Mouse (Mus musculus) kidney, embryonic 16.5 days (tissue): Measurements from ENCODE around the gene Mybph. TPM values are rescaled to one million over a fixed set of nuclear protein-coding genes. Genes with fewer than 3 reads are reported as not detected.

Experiments
- ATAC-seq: fragments of 200-750 bp; cut with Nextera tagmentation; 2 replicates; pipeline ENCODE4 v1.8.0; 2017; ENCODE audit warnings: moderate TSS enrichment; ENCODE audit not compliant: low FRiP score, low TSS enrichment
- H3K27ac ChIP-seq: fragments of 300-500 bp; sonication (generic); 2 replicates; pipeline ENCODE4 v1.5.1; 2014; ENCODE audit warnings: low read length
- H3K27me3 ChIP-seq: fragments of 300-500 bp; sonication (generic); 2 replicates; pipeline ENCODE4 v1.6.1; 2014; ENCODE audit warnings: low read length, control low read depth, mixed read lengths; ENCODE audit not compliant: insufficient read depth
- H3K36me3 ChIP-seq: fragments of 300-500 bp; sonication (generic); 2 replicates; pipeline ENCODE4 v1.6.1; 2014; ENCODE audit warnings: low read length, control low read depth, mixed read lengths; ENCODE audit not compliant: insufficient read depth
- H3K4me1 ChIP-seq: fragments of 300-500 bp; sonication (generic); 2 replicates; pipeline ENCODE4 v1.6.1; 2014; ENCODE audit warnings: low read length, control low read depth, mixed read lengths; ENCODE audit not compliant: insufficient read depth
- H3K4me2 ChIP-seq: fragments of 300-500 bp; sonication (generic); replicated peaks from 2 replicates; pipeline ENCODE4 v1.6.1; 2014; ENCODE audit warnings: low read depth, low read length
- H3K4me3 ChIP-seq: fragments of 300-500 bp; sonication (generic); 2 replicates; pipeline ENCODE4 v1.5.1; 2014; ENCODE audit warnings: mild to moderate bottlenecking, low read length
- H3K9ac ChIP-seq: fragments of 300-500 bp; sonication (generic); replicated peaks from 2 replicates; pipeline ENCODE4 v1.6.1; 2014; ENCODE audit warnings: low read length
- H3K9me3 ChIP-seq: fragments of 300-500 bp; sonication (generic); 2 replicates; pipeline ENCODE4 v1.6.1; 2016; ENCODE audit warnings: low read length, control low read depth
- WGBS: fragments of 180-500 bp; shearing (Covaris S2); extraction: QIAGEN DNeasy Blood & Tissue Kit; methylation state at CpG from one replicate; pipeline ENCODE4 v1.1.7; 2014; 5-methylcytosine and 5-hydroxymethylcytosine counted together
- polyA plus RNA-seq: library from polyadenylated mRNA; unstranded; fragments of >200 nt; fragmentation: Nextera tagmentation; extraction: Ambion mirVana; gene quantifications from 2 replicates; pipeline ENCODE4 v1.2.1, GENCODE M21; 2015

The Mybph gene
- polyA plus RNA-seq, 1 experiment from 2014 or later: 1.7 TPM

- Histone ChIP-seq H3K9me3 (no peaks in the 10 kb centered on the region), H3K4me2 (no peak overlapping the region), H3K4me1 (no peaks in the 10 kb centered on the region), H3K27ac (no peak overlapping the region), H3K4me3 (no peak overlapping the region), H3K36me3 (no peaks in the 10 kb centered on the region), H3K9ac (no peak overlapping the region), H3K27me3 (no peaks in the 10 kb centered on the region)
- WGBS: 78% methylated on average over 5 of the region's 5 CpGs
- no peak for ATAC-seq
Observed at GRCm38 (mm10) chr1:134177976-134178375, 15.3 kb upstream of the Mybph start.

DNA sequence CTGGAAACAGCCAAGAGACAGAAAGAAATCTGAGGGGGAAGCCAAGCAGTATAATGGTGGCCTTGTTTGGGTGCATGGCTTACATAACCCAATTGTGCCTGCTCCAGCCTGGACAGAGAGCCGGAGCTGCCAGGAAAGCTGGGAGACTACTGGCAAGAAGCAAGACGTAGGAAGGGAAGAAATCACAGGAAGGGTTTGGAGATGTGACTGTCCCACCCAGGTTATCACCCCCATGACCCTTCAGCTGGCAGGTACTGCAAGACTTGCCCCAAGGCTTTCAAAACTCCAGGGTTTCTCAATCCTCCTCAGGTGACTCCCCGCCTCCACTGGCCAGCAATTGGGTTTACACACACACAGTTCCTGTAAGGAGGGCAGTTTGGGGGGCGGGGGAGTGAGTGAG lies 11.2 kb upstream of the Mybph start, which contains the start of gene Chil1:
Gene Chil1 (plus strand): TSS at position 152 of the 400 bp plus-strand sequence.
- ATAC-seq: no peak
- no peaks in the 10 kb centered on the region for H3K4me1 ChIP-seq
- no peak within 1 kb of the TSS for H3K9ac ChIP-seq
- H3K27me3 ChIP-seq: no peaks in the 10 kb centered on the region
- no peaks in the 10 kb centered on the region for H3K36me3 ChIP-seq
- H3K4me2 ChIP-seq: no peak within 1 kb of the TSS
- H3K9me3 ChIP-seq: no peaks in the 10 kb centered on the region
- H3K4me3 ChIP-seq: no peak within 1 kb of the TSS
- H3K27ac ChIP-seq: no peak within 1 kb of the TSS
- 70% methylated on average over 4 of the region's 4 CpGs for WGBS

DNA sequence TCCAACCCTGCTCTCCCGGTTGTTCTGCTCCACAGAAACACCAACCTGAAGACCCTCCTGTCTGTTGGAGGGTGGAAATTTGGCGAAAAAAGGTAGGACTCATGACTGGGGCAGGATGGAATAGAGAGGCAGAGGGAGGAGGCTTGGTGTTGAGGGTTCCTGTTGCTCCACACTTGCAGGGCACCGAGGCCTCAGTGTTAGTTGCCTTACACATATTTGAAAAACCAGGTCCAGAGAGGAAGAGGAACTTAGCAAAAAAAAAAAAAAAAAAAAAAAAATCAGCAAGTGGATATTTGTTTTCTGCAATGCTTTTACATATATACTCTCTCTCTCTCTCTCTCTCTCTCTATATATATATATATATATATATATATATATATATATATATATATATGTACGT lies 9.2 kb upstream of the Mybph start:
- no peak overlapping the region for H3K9ac ChIP-seq
- no peak overlapping the region for H3K27ac ChIP-seq
- no peaks in the 10 kb centered on the region for H3K9me3 ChIP-seq
- H3K4me2 ChIP-seq: no peak overlapping the region
- no peak for ATAC-seq
- no peaks in the 10 kb centered on the region for H3K27me3 ChIP-seq
- no peaks in the 10 kb centered on the region for H3K36me3 ChIP-seq
- 87% methylated on average over 4 of the region's 4 CpGs for WGBS
- peaks cover under 1% of the 10 kb centered on the region; the same call in 1 of the 2 replicates for H3K4me1 ChIP-seq
- no peak overlapping the region for H3K4me3 ChIP-seq

- H3K4me3 ChIP-seq: no peak overlapping the region
Observed at GRCm38 (mm10) chr1:134188217-134188616, 5.0 kb upstream of the Mybph start.

DNA sequence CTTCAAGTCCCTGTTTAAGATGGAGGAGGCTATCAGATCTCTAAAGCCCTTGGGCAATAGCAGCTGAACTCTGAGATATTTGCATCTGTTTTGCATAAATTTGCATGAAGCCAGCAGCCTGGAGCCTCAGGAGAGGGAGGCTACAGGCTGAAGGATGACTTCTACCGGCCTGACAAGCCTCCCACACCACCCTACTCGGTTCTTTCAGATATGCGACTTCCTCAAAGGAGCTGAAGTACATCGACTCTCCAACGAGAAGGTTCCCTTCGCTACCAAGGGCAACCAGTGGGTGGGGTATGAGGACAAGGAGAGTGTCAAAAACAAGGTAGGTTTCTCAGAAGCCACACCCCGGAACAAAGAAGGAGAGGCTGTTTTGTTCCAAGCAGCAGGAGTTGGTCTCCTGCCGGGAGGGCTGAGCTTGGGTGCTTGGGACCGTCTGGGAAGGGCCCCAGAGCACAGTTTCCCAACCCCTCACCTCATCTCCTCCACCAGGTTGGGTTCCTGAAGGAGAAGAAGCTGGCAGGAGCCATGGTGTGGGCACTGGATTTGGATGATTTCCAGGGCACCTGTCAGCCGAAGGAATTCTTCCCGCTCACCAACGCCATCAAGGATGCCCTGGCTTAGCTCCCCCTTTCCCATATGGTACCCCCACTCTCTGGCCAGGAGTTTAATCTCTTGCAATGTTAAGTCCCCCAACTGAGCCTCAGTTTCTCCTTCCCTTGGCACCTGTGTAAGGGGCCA lies 4.1 kb upstream of the Mybph start:
- WGBS: 28% methylated on average over 12 of the region's 12 CpGs
- Histone ChIP-seq H3K27me3 (no peaks in the 10 kb centered on the region), H3K4me1 (peaks cover 17% of the 10 kb centered on the region), H3K27ac (no peak overlapping the region), H3K9ac (0 out of 2 replicates have a peak overlapping the region, but pooled peaks have one; percentile 2), H3K4me3 (no peak overlapping the region), H3K36me3 (no peaks in the 10 kb centered on the region), H3K4me2 (no peak overlapping the region), H3K9me3 (no peaks in the 10 kb centered on the region)
- no peak for ATAC-seq

More at GRCm38 (mm10) chr1:134188217-134188616, 5.0 kb upstream of the Mybph start:
- Histone ChIP-seq H3K9me3 (no peaks in the 10 kb centered on the region), H3K4me2 (no peak overlapping the region), H3K36me3 (no peaks in the 10 kb centered on the region), H3K27me3 (no peaks in the 10 kb centered on the region), H3K9ac (no peak overlapping the region), H3K4me1 (peaks cover 8% of the 10 kb centered on the region; the same call in 1 of the 2 replicates), H3K27ac (no peak overlapping the region)
- WGBS: 87% methylated on average over 5 of the region's 5 CpGs
- ATAC-seq: no peak

DNA sequence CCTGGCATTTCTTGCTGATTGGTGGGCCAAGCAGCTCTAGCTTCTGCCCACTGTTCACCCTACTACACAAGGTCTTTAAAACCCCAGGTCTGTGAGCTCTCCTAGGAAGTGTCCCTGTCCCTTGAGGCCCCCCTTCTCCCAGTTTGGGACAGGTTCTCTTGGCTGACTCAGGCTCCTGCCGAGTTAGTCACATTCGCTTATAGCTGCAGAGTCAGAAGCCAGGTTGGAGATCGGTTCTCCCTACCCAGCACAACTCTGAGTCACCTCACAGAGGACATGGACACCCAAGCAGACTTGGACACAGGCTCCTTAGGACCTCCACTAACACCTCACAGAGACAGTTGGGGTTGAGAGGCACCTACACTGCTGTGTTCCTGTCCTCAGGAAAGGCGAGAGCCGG lies 2.1 kb upstream of the Mybph start:
- H3K27ac ChIP-seq: no peak overlapping the region
- no peaks in the 10 kb centered on the region for H3K9me3 ChIP-seq
- H3K4me3 ChIP-seq: no peak overlapping the region
- H3K9ac ChIP-seq: no peak overlapping the region
- no peaks in the 10 kb centered on the region for H3K27me3 ChIP-seq
- WGBS: 76% methylated on average over 5 of the region's 5 CpGs
- H3K4me2 ChIP-seq: no peak overlapping the region
- ATAC-seq: no peak
- no peaks in the 10 kb centered on the region for H3K36me3 ChIP-seq
- peaks cover 33% of the 10 kb centered on the region for H3K4me1 ChIP-seq

DNA sequence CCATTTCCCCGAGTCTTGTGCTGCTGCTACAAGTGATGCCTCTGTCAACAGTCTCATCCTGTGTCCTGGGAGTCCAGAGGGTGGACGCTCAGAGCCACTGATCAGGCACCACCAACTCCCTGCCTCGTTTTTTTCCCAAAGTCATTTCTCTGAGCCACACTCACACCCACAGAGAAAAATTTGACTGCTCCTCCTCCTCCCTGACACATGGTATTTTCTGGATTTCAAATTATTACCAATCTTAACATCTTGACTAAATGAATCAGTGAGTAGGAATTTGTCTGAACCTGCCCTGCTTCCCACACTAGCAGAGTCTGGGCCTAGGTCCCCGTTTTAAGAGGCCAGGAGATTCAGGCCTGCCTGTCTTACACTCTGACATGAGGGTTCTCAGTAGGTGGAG lies 1.2 kb upstream of the Mybph start:
- Histone ChIP-seq H3K9me3 (no peaks in the 10 kb centered on the region), H3K27me3 (no peaks in the 10 kb centered on the region), H3K4me3 (no peak overlapping the region), H3K9ac (no peak overlapping the region), H3K4me1 (peaks cover 35% of the 10 kb centered on the region), H3K36me3 (no peaks in the 10 kb centered on the region), H3K4me2 (no peak overlapping the region), H3K27ac (no peak overlapping the region)
- no peak for ATAC-seq
- WGBS: 48% methylated on average over 4 of the region's 4 CpGs

DNA sequence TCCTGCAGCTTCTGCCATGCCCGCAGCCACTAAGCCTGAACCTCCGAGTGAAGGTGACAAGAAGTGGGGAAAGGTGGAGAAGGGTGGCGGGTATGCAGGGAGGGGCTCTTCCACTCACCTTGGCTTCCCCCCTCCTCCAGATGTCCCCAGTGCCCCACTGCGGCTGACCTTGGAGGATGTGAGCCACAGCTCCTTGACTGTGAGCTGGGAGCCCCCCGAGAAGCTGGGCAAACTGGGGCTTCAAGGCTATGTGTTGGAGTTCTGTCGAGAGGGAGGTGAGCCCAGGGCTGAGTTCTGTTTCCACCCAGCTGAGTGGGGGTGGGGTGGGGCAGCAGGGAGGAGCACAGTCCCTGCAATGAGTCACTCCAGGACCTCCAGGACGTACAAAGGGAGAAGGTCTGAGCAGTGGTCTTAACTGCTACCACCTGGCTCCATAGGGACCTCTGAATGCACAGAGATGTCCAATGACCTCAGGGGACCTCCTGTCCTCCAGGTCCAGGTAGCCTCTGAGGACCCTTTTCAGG lies 488 bp downstream of the Mybph start:
- Histone ChIP-seq H3K36me3 (no peaks in the 10 kb centered on the region), H3K9me3 (no peaks in the 10 kb centered on the region), H3K9ac (no peak overlapping the region), H3K27me3 (no peaks in the 10 kb centered on the region), H3K27ac (no peak overlapping the region), H3K4me2 (no peak overlapping the region), H3K4me3 (no peak overlapping the region), H3K4me1 (peaks cover 35% of the 10 kb centered on the region)
- 53% methylated on average over 7 of the region's 7 CpGs for WGBS
- no peak for ATAC-seq

- Histone ChIP-seq H3K4me1 (peaks cover 31% of the 10 kb centered on the region), H3K4me2 (no peak overlapping the region), H3K27ac (no peak overlapping the region), H3K36me3 (no peaks in the 10 kb centered on the region), H3K9ac (no peak overlapping the region), H3K4me3 (no peak overlapping the region), H3K27me3 (no peaks in the 10 kb centered on the region), H3K9me3 (no peaks in the 10 kb centered on the region)
- no peak for ATAC-seq
- WGBS: 54% methylated on average over 16 of the region's 16 CpGs
Observed at GRCm38 (mm10) chr1:134194298-134195022, 1.2 kb downstream of the Mybph start.

GRCm38 (mm10) chr1:134195117-134195516 lies 1.9 kb downstream of the Mybph start:
- Histone ChIP-seq H3K4me3 (no peak overlapping the region), H3K9me3 (no peaks in the 10 kb centered on the region), H3K27ac (no peak overlapping the region), H3K27me3 (no peaks in the 10 kb centered on the region), H3K36me3 (no peaks in the 10 kb centered on the region), H3K4me1 (peaks cover 30% of the 10 kb centered on the region), H3K4me2 (no peak overlapping the region), H3K9ac (no peak overlapping the region)
- ATAC-seq: no peak
- 16% methylated on average over 2 of the region's 2 CpGs for WGBS
